Comparison of ENCODE assay signal across 8 mouse cellular contexts in genomic region chr8:104101415-104101814, GRCm38 (mm10). TPM values are rescaled to one million over a fixed set of nuclear protein-coding genes. Genes with fewer than 3 reads are reported as not detected.
DNase-seq lines count a peak whose midpoint lies in the region; ATAC-seq and TF ChIP-seq lines count a peak whose summit lies in the region.

Gene Cdh5 (plus strand): TSS chr8:104101625.

- peak within 1 kb of the TSS; percentile 78 for H3K9ac ChIP-seq in heart, embryonic 14.5 days (ENCODE audit: low read length)
- H3K9ac ChIP-seq in kidney, embryonic 16.5 days (replicated peaks; ENCODE audit: low read length): peak within 1 kb of the TSS; percentile 60
- H3K9ac ChIP-seq in stomach, embryonic 16.5 days (ENCODE audit: low read length): no peak within 1 kb of the TSS; the same call in 1 of the 2 replicates

- ATAC-seq in heart, embryonic 14.5 days (ENCODE audit: insufficient number of reproducible peaks, insufficient read depth, low FRiP score, low read depth): peak; percentile 76
- ATAC-seq in kidney, embryonic 16.5 days (ENCODE audit: low FRiP score, low TSS enrichment): peak; percentile 23; the same call in 1 of the 2 replicates
- ATAC-seq in stomach, embryonic 16.5 days (ENCODE audit: insufficient read depth, low FRiP score): no peak

- H3K9me3 ChIP-seq in heart, embryonic 14.5 days (ENCODE audit: control insufficient read depth, low read length): no peaks in the 10 kb centered on the region
- H3K9me3 ChIP-seq in kidney, embryonic 16.5 days (ENCODE audit: low read length): no peaks in the 10 kb centered on the region
- no peaks in the 10 kb centered on the region for H3K9me3 ChIP-seq in stomach, embryonic 16.5 days (replicated peaks; ENCODE audit: control insufficient read depth, low read length)

- peaks cover 10% of the 10 kb centered on the region in 2 experiments for H3K4me1 ChIP-seq in heart, embryonic 14.5 days (ENCODE audit: control insufficient read depth in 2 of 2, insufficient read depth in 2 of 2, low read length in 2 of 2)
- peaks cover 24% of the 10 kb centered on the region for H3K4me1 ChIP-seq in kidney, embryonic 16.5 days (ENCODE audit: insufficient read depth, low read length)
- H3K4me1 ChIP-seq in stomach, embryonic 16.5 days (ENCODE audit: control insufficient read depth, insufficient read depth, low read length): peaks cover 7% of the 10 kb centered on the region; the same call in 1 of the 2 replicates
- 0 out of 2 replicates have a peak, but pooled peaks cover 2% of the 10 kb centered on the region for H3K4me1 ChIP-seq in cerebellum, adult 2 months (ENCODE audit: control insufficient read depth, insufficient read depth, low read length)

- TF ChIP-seq POLR2A in cerebellum, adult 2 months (IDR thresholded peaks at IDR 0.05; ENCODE audit: borderline replicate concordance, insufficient read depth, low read length): no peak

- H3K36me3 ChIP-seq in heart, embryonic 14.5 days (ENCODE audit: control insufficient read depth, insufficient read depth, low read length): no peaks in the 10 kb centered on the region
- no peaks in the 10 kb centered on the region for H3K36me3 ChIP-seq in kidney, embryonic 16.5 days (ENCODE audit: insufficient read depth, low read length)
- H3K36me3 ChIP-seq in stomach, embryonic 16.5 days (ENCODE audit: control insufficient read depth, insufficient read depth, low read length): no peaks in the 10 kb centered on the region

- peak within 1 kb of the TSS; percentile 42 to 45 for H3K4me3 ChIP-seq in heart, embryonic 14.5 days (ENCODE audit: control insufficient read depth in 1 of 2, insufficient read depth in 1 of 2, low read depth in 1 of 2, low read length in 2 of 2)
- peak within 1 kb of the TSS; percentile 42 for H3K4me3 ChIP-seq in kidney, embryonic 16.5 days (ENCODE audit: low read length)
- peak within 1 kb of the TSS; percentile 19 for H3K4me3 ChIP-seq in stomach, embryonic 16.5 days (replicated peaks; ENCODE audit: low read length)
- H3K4me3 ChIP-seq in cerebellum, adult 2 months (replicated peaks; ENCODE audit: insufficient read depth, low read depth, low read length): no peak within 1 kb of the TSS

- 49% methylated on average over 8 of the region's 8 CpGs for WGBS in heart, embryonic 14.5 days
- WGBS in kidney, embryonic 16.5 days: 53% methylated on average over 8 of the region's 8 CpGs
- WGBS in stomach, embryonic 16.5 days: 55% methylated on average over 8 of the region's 8 CpGs
- 72% methylated on average over 8 of the region's 8 CpGs for WGBS in cerebellum, adult 2 months

- no peak for TF ChIP-seq CTCF in cerebellum, adult 2 months (IDR thresholded peaks at IDR 0.05; ENCODE audit: borderline replicate concordance, insufficient read depth, low read depth, low read length)

- peak; percentile 54 to 59 for DNase-seq in urinary bladder, postnatal 4 days (ENCODE audit: low spot score in 2 of 2)
- no peak for DNase-seq in urinary bladder, postnatal 25 days (ENCODE audit: low spot score)
- DNase-seq in lung, adult 18-20 months: peak; percentile 80 to 86
- DNase-seq in cerebellum, adult 2 months: no peak
- no peak for DNase-seq in ovary, adult 18-20 months (ENCODE audit: low spot score)

- H3K27me3 ChIP-seq in heart, embryonic 14.5 days (ENCODE audit: control insufficient read depth, insufficient read depth, low read length): no peaks in the 10 kb centered on the region
- no peaks in the 10 kb centered on the region for H3K27me3 ChIP-seq in kidney, embryonic 16.5 days (ENCODE audit: insufficient read depth, low read length)
- no peaks in the 10 kb centered on the region for H3K27me3 ChIP-seq in stomach, embryonic 16.5 days (ENCODE audit: control insufficient read depth, insufficient read depth, low read length)
- no peaks in the 10 kb centered on the region for H3K27me3 ChIP-seq in cerebellum, adult 2 months (ENCODE audit: control insufficient read depth, insufficient read depth, low read length)

- peak within 1 kb of the TSS; percentile 75 to 82 for H3K27ac ChIP-seq in heart, embryonic 14.5 days (replicated peaks in 1 of 2; ENCODE audit: control insufficient read depth in 1 of 2, insufficient read depth in 1 of 2, low read depth in 2 of 2, low read length in 2 of 2)
- H3K27ac ChIP-seq in kidney, embryonic 16.5 days (ENCODE audit: low read length): peak within 1 kb of the TSS; percentile 47
- no peak within 1 kb of the TSS for H3K27ac ChIP-seq in stomach, embryonic 16.5 days (ENCODE audit: low read length)
- H3K27ac ChIP-seq in cerebellum, adult 2 months (ENCODE audit: insufficient read depth, low read length): no peak within 1 kb of the TSS

- peak within 1 kb of the TSS; percentile 53 for H3K4me2 ChIP-seq in heart, embryonic 14.5 days (ENCODE audit: low read length)
- H3K4me2 ChIP-seq in kidney, embryonic 16.5 days (replicated peaks; ENCODE audit: low read depth, low read length): peak within 1 kb of the TSS; percentile 31
- H3K4me2 ChIP-seq in stomach, embryonic 16.5 days (ENCODE audit: low read depth, low read length): no peak within 1 kb of the TSS

RNA-seq across cellular contexts. Expression of gene Cdh5, which starts in this region (rescaled TPM):
- polyA plus RNA-seq in heart, embryonic 14.5 days (2014; fragmentation: Nextera tagmentation; extraction: Ambion mirVana): 54.6 and 61.5 TPM in 2 replicates
- polyA plus RNA-seq in kidney, embryonic 16.5 days (2015; fragmentation: Nextera tagmentation; extraction: Ambion mirVana): 38.1 and 42.2 TPM in 2 replicates
- polyA plus RNA-seq in stomach, embryonic 16.5 days (2015; fragmentation: Nextera tagmentation; extraction: Ambion mirVana): 25.1 TPM in 2 replicates
- 9.9 and 10.3 TPM in 2 replicates for polyA plus RNA-seq in cerebellum, adult 2 months (2012; rRNA removed)

Comparison
In these comparisons a context has a peak if more than half of its experiments do, and no peak if none do; other contexts are left out.
1. DNase-seq: peak in urinary bladder, postnatal 4 days (2 of 2) and lung, adult 18-20 months (2 of 2); none in urinary bladder, postnatal 25 days (single experiment), cerebellum, adult 2 months (0 of 2) and ovary, adult 18-20 months (single experiment).
2. H3K27ac ChIP-seq: peak in heart, embryonic 14.5 days (2 of 2) and kidney, embryonic 16.5 days (single experiment); none in stomach, embryonic 16.5 days (single experiment) and cerebellum, adult 2 months (single experiment).